Mouse (Mus musculus): ENCODE data around the gene Mdh1. TPM values are rescaled to one million over a fixed set of nuclear protein-coding genes. Genes with fewer than 3 reads are reported as not detected.

Gene Mdh1
- 235 TPM for polyA plus RNA-seq (2017; shearing (Covaris generic))

GRCm38 (mm10) chr11:21571700-21572381, at the start of gene Mdh1, which contains the start of gene Wdpcp:
Gene Mdh1 (minus strand): TSS chr11:21572367.
Gene Wdpcp (plus strand): TSS chr11:21572235.

Other genes starting within 250 kb of the Mdh1 start
- 33.3 TPM for gene Ugp2, start 201.2 kb downstream of the Mdh1 start, polyA plus RNA-seq (2017; shearing (Covaris generic))
- gene Wdpcp, start 132 bp downstream of the Mdh1 start, polyA plus RNA-seq (2017; shearing (Covaris generic)) = 1.4 TPM